In genomic region chr5:145234636-145235035, GRCm38 (mm10) we compare ENCODE assay signal across 8 mouse cellular contexts. TPM values are rescaled to one million over a fixed set of nuclear protein-coding genes. Genes with fewer than 3 reads are reported as not detected.
DNase-seq lines count a peak whose midpoint lies in the region; ATAC-seq lines count a peak whose summit lies in the region.

No protein-coding gene starts in this region.

- DNase-seq in heart, adult 18-20 months, result peak; percentile 17 to 40
- no peak for DNase-seq in heart, adult 8-10 months (ENCODE audit: low spot score)
- DNase-seq in right cerebral cortex, adult 18-20 months, result peak; percentile 25
- no peak for DNase-seq in right cerebral cortex, postnatal 14 days
- DNase-seq in embryo, embryonic 11.5 days (ENCODE audit: low read depth, low spot score), result peak; percentile 8
- DNase-seq in natural killer cell, adult 2 months (ENCODE audit: low spot score in 2 of 2), result peak; percentile 5 to 33
- DNase-seq in urinary bladder, postnatal 25 days (ENCODE audit: low spot score), result no peak

- H3K9me3 ChIP-seq in midbrain, embryonic 16.5 days (replicated peaks; ENCODE audit: control insufficient read depth, low read length, poor library complexity, severe bottlenecking), result no peaks in the 10 kb centered on the region

- no peak for ATAC-seq in midbrain, embryonic 16.5 days

- peaks cover 20% of the 10 kb centered on the region for H3K36me3 ChIP-seq in midbrain, embryonic 16.5 days (ENCODE audit: control insufficient read depth, insufficient read depth, low read length)

- H3K27ac ChIP-seq in midbrain, embryonic 16.5 days (ENCODE audit: low read length), result no peak overlapping the region

- no peak overlapping the region for H3K4me3 ChIP-seq in midbrain, embryonic 16.5 days (ENCODE audit: low read depth, low read length)

- H3K27me3 ChIP-seq in midbrain, embryonic 16.5 days (ENCODE audit: control insufficient read depth, insufficient read depth, low read depth, low read length), result no peaks in the 10 kb centered on the region

- peaks cover 15% of the 10 kb centered on the region for H3K4me1 ChIP-seq in midbrain, embryonic 16.5 days (ENCODE audit: control insufficient read depth, insufficient read depth, low read length)

- no peak overlapping the region for H3K9ac ChIP-seq in midbrain, embryonic 16.5 days (ENCODE audit: low read depth, low read length)

- H3K4me2 ChIP-seq in midbrain, embryonic 16.5 days (ENCODE audit: low read length), result no peak overlapping the region

RNA-seq across cellular contexts. Expression of gene Zfp655, which starts 3.1 kb away (rescaled TPM):
- total RNA-seq in heart, adult 18-20 months (2021), result 10 to 100 TPM; 30.7 to 32.6 TPM
- 10 to 100 TPM; 29.1 to 31.3 (median 30.2) TPM for total RNA-seq in heart, adult 8-10 months (2022)
- 32.9 and 37.8 TPM in 2 replicates for polyA plus RNA-seq in midbrain, embryonic 16.5 days (2015; fragmentation: Nextera tagmentation; extraction: Ambion mirVana)

RNA-seq across cellular contexts. Expression of gene Zkscan5, which starts 30.3 kb away (rescaled TPM):
- 10 to 100 TPM in 1 of 2 experiments, 1 to 10 TPM in 1; 9.5 to 10.0 TPM for total RNA-seq in heart, adult 18-20 months (2021)
- 10 to 100 TPM in 1 of 4 experiments, 1 to 10 TPM in 3; 8.2 to 10.1 (median 9.2) TPM for total RNA-seq in heart, adult 8-10 months (2022)
- 14.6 and 16.1 TPM in 2 replicates for polyA plus RNA-seq in midbrain, embryonic 16.5 days (2015; fragmentation: Nextera tagmentation; extraction: Ambion mirVana)

RNA-seq across cellular contexts. Expression of gene Zkscan14, which starts 33.0 kb away (rescaled TPM):
- 1 to 10 TPM; 6.5 to 7.3 TPM for total RNA-seq in heart, adult 18-20 months (2021)
- total RNA-seq in heart, adult 8-10 months (2022), result 1 to 10 TPM; 5.7 to 8.2 (median 6.5) TPM
- 14.9 and 15.1 TPM in 2 replicates for polyA plus RNA-seq in midbrain, embryonic 16.5 days (2015; fragmentation: Nextera tagmentation; extraction: Ambion mirVana)

RNA-seq across cellular contexts. Expression of gene Atp5j2, which starts 42.8 kb away (rescaled TPM):
- 1,000 to 10,000 TPM; 1,105 to 1,150 TPM for total RNA-seq in heart, adult 18-20 months (2021)
- total RNA-seq in heart, adult 8-10 months (2022), result 1,000 to 10,000 TPM; 1,197 to 1,936 (median 1,535) TPM
- 597 and 600 TPM in 2 replicates for polyA plus RNA-seq in midbrain, embryonic 16.5 days (2015; fragmentation: Nextera tagmentation; extraction: Ambion mirVana)

RNA-seq across cellular contexts. Expression of gene Zscan25, which starts 45.7 kb away (rescaled TPM):
- total RNA-seq in heart, adult 18-20 months (2021), result 10 to 100 TPM; 10.7 to 11.2 TPM
- 10 to 100 TPM in 3 of 4 experiments, 1 to 10 TPM in 1; 8.4 to 11.9 (median 10.7) TPM for total RNA-seq in heart, adult 8-10 months (2022)
- 0.34 and 0.70 TPM in 2 replicates for polyA plus RNA-seq in midbrain, embryonic 16.5 days (2015; fragmentation: Nextera tagmentation; extraction: Ambion mirVana)

Comparison
In these comparisons a context has a peak if more than half of its experiments do, and no peak if none do; other contexts are left out.
1. DNase-seq: peak in heart, adult 18-20 months (2 of 2), right cerebral cortex, adult 18-20 months (single experiment), embryo, embryonic 11.5 days (single experiment) and natural killer cell, adult 2 months (2 of 2); none in heart, adult 8-10 months (single experiment), right cerebral cortex, postnatal 14 days (single experiment) and urinary bladder, postnatal 25 days (single experiment).